Mouse (Mus musculus): ENCODE measurements around the gene Acot8.

DNA sequence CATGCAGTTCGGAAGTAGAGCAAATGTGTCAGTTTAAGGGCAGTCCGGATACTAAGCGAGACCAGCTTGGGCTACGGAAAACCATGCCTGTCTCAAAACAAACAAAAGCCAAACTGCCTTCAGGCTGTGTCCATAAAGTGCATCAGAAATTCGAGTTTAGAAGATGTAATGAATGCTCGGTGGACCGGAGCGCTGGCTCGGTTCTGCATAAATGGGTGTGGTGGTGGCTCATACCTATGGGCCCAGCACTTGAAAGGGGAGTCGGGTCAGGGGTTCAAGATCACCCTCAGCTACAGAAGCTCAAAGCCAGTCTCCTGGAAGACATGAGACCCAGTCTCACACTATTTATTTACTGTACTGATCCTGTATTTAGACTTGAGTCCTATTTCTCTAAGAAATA, 16.9 kb downstream of the Acot8 start:
- no peak for TF ChIP-seq POLR2A (IDR thresholded peaks at IDR 0.05; ENCODE audit: control insufficient read depth, low read depth, low read length)
- no peak for TF ChIP-seq CTCF (IDR thresholded peaks at IDR 0.05; ENCODE audit: control insufficient read depth, insufficient read depth, insufficient replicate concordance, low read depth, low read length)
